Mouse (Mus musculus) hindbrain, embryonic 11.5 days (tissue): ENCODE data around the gene Zfhx2. TPM values are rescaled to one million over a fixed set of nuclear protein-coding genes. Genes with fewer than 3 reads are reported as not detected.

Experiments
- ATAC-seq: fragments of 200-750 bp; cut with Nextera tagmentation; 2 replicates; pipeline ENCODE4 v1.8.0; 2017; ENCODE audit warnings: mild to moderate bottlenecking, moderate TSS enrichment, moderate library complexity; ENCODE audit not compliant: low FRiP score
- DNase-seq: peaks from one replicate; pipeline ENCODE4 v3.0.0-alpha.2; 2015; ENCODE audit warnings: low spot score
- H3K27ac ChIP-seq: fragments of 300-500 bp; sonication (generic); 2 replicates; pipeline ENCODE4 v1.5.1; 2014; ENCODE audit warnings: mild to moderate bottlenecking, low read depth, low read length
- H3K27me3 ChIP-seq: fragments of 300-500 bp; sonication (generic); 2 replicates; pipeline ENCODE4 v1.6.1; 2014; ENCODE audit warnings: mild to moderate bottlenecking, low read length, moderate library complexity, mixed read lengths; ENCODE audit not compliant: control insufficient read depth, insufficient read depth
- H3K36me3 ChIP-seq: fragments of 300-500 bp; sonication (generic); 2 replicates; pipeline ENCODE4 v1.6.1; 2014; ENCODE audit warnings: mild to moderate bottlenecking, low read length, moderate library complexity, mixed read lengths; ENCODE audit not compliant: control insufficient read depth, insufficient read depth
- H3K4me1 ChIP-seq: fragments of 300-500 bp; sonication (generic); replicated peaks from 2 replicates; pipeline ENCODE4 v1.6.1; 2014; ENCODE audit warnings: low read length, mixed read lengths; ENCODE audit not compliant: control insufficient read depth, insufficient read depth
- H3K4me2 ChIP-seq: fragments of 300-500 bp; sonication (generic); replicated peaks from 2 replicates; pipeline ENCODE4 v1.6.1; 2014; ENCODE audit warnings: mild to moderate bottlenecking, low read depth, low read length
- H3K4me3 ChIP-seq: fragments of 300-500 bp; sonication (generic); 2 replicates; pipeline ENCODE4 v1.5.1; 2014; ENCODE audit warnings: low read depth, low read length
- H3K9ac ChIP-seq: fragments of 300-500 bp; sonication (generic); 2 replicates; pipeline ENCODE4 v1.6.1; 2014; ENCODE audit warnings: low read depth, low read length
- H3K9me3 ChIP-seq: fragments of 300-500 bp; sonication (generic); 2 replicates; pipeline ENCODE4 v1.6.1; 2016; ENCODE audit warnings: low read length; ENCODE audit not compliant: control insufficient read depth
- WGBS: fragments of 180-500 bp; shearing (Covaris S2); extraction: QIAGEN DNeasy Blood & Tissue Kit; methylation state at CpG from one replicate; pipeline ENCODE4 v1.1.7; 2014; 5-methylcytosine and 5-hydroxymethylcytosine counted together
- polyA plus RNA-seq: library from polyadenylated mRNA; unstranded; fragments of >200 nt; fragmentation: Nextera tagmentation; extraction: Ambion mirVana; gene quantifications from 2 replicates; pipeline ENCODE4 v1.2.1, GENCODE M21; 2014

Zfhx2 gene
- polyA plus RNA-seq, 1 experiment from 2014 or later: 20.8 TPM

- Histone ChIP-seq H3K9ac (no peak overlapping the region), H3K9me3 (no peaks in the 10 kb centered on the region), H3K27me3 (no peaks in the 10 kb centered on the region), H3K4me1 (peaks cover 8% of the 10 kb centered on the region), H3K4me3 (no peak overlapping the region), H3K4me2 (peak overlapping the region; percentile 53), H3K27ac (peak overlapping the region; percentile 9; the same call in 1 of the 2 replicates), H3K36me3 (no peaks in the 10 kb centered on the region)
- peak; percentile 41 for DNase-seq
- WGBS: 58% methylated on average over 13 of the region's 13 CpGs
- ATAC-seq: no peak
Observed at GRCm38 (mm10) chr14:55089199-55089947, 2.8 kb downstream of the Zfhx2 start.

- Histone ChIP-seq H3K9me3 (no peaks in the 10 kb centered on the region), H3K9ac (no peak overlapping the region), H3K4me1 (peaks cover 11% of the 10 kb centered on the region), H3K36me3 (no peaks in the 10 kb centered on the region), H3K27me3 (no peaks in the 10 kb centered on the region), H3K27ac (peak overlapping the region; percentile 67; the same call in 1 of the 2 replicates), H3K4me3 (no peak overlapping the region), H3K4me2 (no peak overlapping the region)
- ATAC-seq: no peak
- no peak for DNase-seq
- WGBS: 79% methylated on average over 6 of the region's 6 CpGs
Observed at GRCm38 (mm10) chr14:55086009-55086514, 6.1 kb downstream of the Zfhx2 start.

GRCm38 (mm10) chr14:55085324-55086008 lies 6.7 kb downstream of the Zfhx2 start:
- DNase-seq (no peak), ATAC-seq (peak; percentile 59)
- Histone ChIP-seq H3K27me3 (no peaks in the 10 kb centered on the region), H3K27ac (peak overlapping the region; percentile 67), H3K9me3 (no peaks in the 10 kb centered on the region), H3K9ac (no peak overlapping the region), H3K36me3 (no peaks in the 10 kb centered on the region), H3K4me3 (no peak overlapping the region), H3K4me2 (no peak overlapping the region), H3K4me1 (peaks cover 11% of the 10 kb centered on the region)
- 43% methylated on average over 9 of the region's 9 CpGs for WGBS

GRCm38 (mm10) chr14:55083481-55083880 lies 8.6 kb downstream of the Zfhx2 start:
- 86% methylated on average over 6 of the region's 6 CpGs for WGBS
- Histone ChIP-seq H3K4me1 (peaks cover 20% of the 10 kb centered on the region), H3K27me3 (peaks cover 4% of the 10 kb centered on the region; the same call in 1 of the 2 replicates), H3K4me2 (no peak overlapping the region), H3K36me3 (no peaks in the 10 kb centered on the region), H3K9ac (no peak overlapping the region), H3K9me3 (no peaks in the 10 kb centered on the region), H3K4me3 (no peak overlapping the region), H3K27ac (no peak overlapping the region)
- DNase-seq (no peak), ATAC-seq (no peak)

- Histone ChIP-seq H3K4me2 (no peak overlapping the region), H3K27me3 (peaks cover 9% of the 10 kb centered on the region), H3K9ac (no peak overlapping the region), H3K4me3 (no peak overlapping the region), H3K9me3 (no peaks in the 10 kb centered on the region), H3K27ac (no peak overlapping the region), H3K36me3 (no peaks in the 10 kb centered on the region), H3K4me1 (peaks cover 18% of the 10 kb centered on the region)
- ATAC-seq (no peak), DNase-seq (no peak)
- 32% methylated on average over 5 of the region's 5 CpGs for WGBS
Observed at GRCm38 (mm10) chr14:55081105-55081504, 11.0 kb downstream of the Zfhx2 start.

- peak; percentile 52; the same call in 1 of the 2 replicates for ATAC-seq
- H3K36me3 ChIP-seq: no peaks in the 10 kb centered on the region
- peak; percentile 89 for DNase-seq
- 20% methylated on average over 8 of the region's 8 CpGs for WGBS
- peak overlapping the region; percentile 72 for H3K27ac ChIP-seq
- H3K4me3 ChIP-seq: no peak overlapping the region
- H3K4me1 ChIP-seq: peaks cover 12% of the 10 kb centered on the region
- H3K4me2 ChIP-seq: peak overlapping the region; percentile 34; the same call in 1 of the 2 replicates
- H3K9me3 ChIP-seq: no peaks in the 10 kb centered on the region
- H3K27me3 ChIP-seq: peaks cover 9% of the 10 kb centered on the region
- no peak overlapping the region for H3K9ac ChIP-seq
Observed at GRCm38 (mm10) chr14:55079214-55079970, 12.7 kb downstream of the Zfhx2 start.

GRCm38 (mm10) chr14:55078366-55078989 lies 13.6 kb downstream of the Zfhx2 start:
- peak overlapping the region; percentile 34 for H3K4me2 ChIP-seq
- H3K27me3 ChIP-seq: peaks cover 9% of the 10 kb centered on the region
- H3K9me3 ChIP-seq: no peaks in the 10 kb centered on the region
- WGBS: 3% methylated on average over 23 of the region's 23 CpGs
- peak overlapping the region; percentile 37; the same call in 1 of the 2 replicates for H3K9ac ChIP-seq
- H3K4me1 ChIP-seq: peaks cover 12% of the 10 kb centered on the region
- peak overlapping the region; percentile 72 for H3K27ac ChIP-seq
- H3K36me3 ChIP-seq: no peaks in the 10 kb centered on the region
- ATAC-seq (peak; percentile 63), DNase-seq (peak; percentile 53)
- 0 out of 2 replicates have a peak overlapping the region, but pooled peaks have one; percentile 1 for H3K4me3 ChIP-seq
